Mouse (Mus musculus): ENCODE measurements around the gene Selenoh.

- TF ChIP-seq POLR2A (IDR thresholded peaks at IDR 0.05; ENCODE audit: control insufficient read depth, low read depth, low read length): no peak
- no peak for TF ChIP-seq CTCF (IDR thresholded peaks at IDR 0.05; ENCODE audit: control insufficient read depth, insufficient read depth, insufficient replicate concordance, low read depth, low read length)
These were observed 12.1 kb upstream of the Selenoh start for GRCm38 (mm10) chr2:84682605-84683183.
